8 mouse cellular contexts compared by ENCODE assay signal in genomic region chr13:41605099-41606010, GRCm38 (mm10). TPM values are rescaled to one million over a fixed set of nuclear protein-coding genes. Genes with fewer than 3 reads are reported as not detected.
A peak's percentile ranks its signal among the peaks of the same experiment; 100 is the strongest.
DNase-seq lines count a peak whose midpoint lies in the region; ATAC-seq and TF ChIP-seq lines count a peak whose summit lies in the region.

Gene Tmem170b, plus strand, starts transcription at chr13:41605907.

- ATAC-seq in frontal cortex, adult (ENCODE audit: low TSS enrichment) = peak; percentile 95
- ATAC-seq in lung, postnatal 0 days = peak; percentile 99

- peak within 1 kb of the TSS; percentile 79 for H3K4me2 ChIP-seq in lung, postnatal 0 days (replicated peaks; ENCODE audit: low read depth, low read length)

- peaks cover 18% of the 10 kb centered on the region for H3K4me1 ChIP-seq in hindbrain, embryonic 10.5 days (replicated peaks)
- no peaks in the 10 kb centered on the region for H3K4me1 ChIP-seq in lung, postnatal 0 days (ENCODE audit: insufficient read depth, low read depth, low read length)

- DNase-seq in MN1 (ENCODE audit: low spot score) = peak; percentile 96
- peak; percentile 99 for DNase-seq in cerebellum, adult 9-10 months
- DNase-seq in hindbrain, embryonic 10.5 days (ENCODE audit: low spot score) = peak; percentile 99
- DNase-seq in layer of hippocampus, adult 9-11 months = peak; percentile 98
- peak; percentile 98 for DNase-seq in lung, postnatal 0 days (ENCODE audit: low spot score)
- DNase-seq in ovary, postnatal 14 days (ENCODE audit: low spot score) = peak; percentile 94
- peak; percentile 98 for DNase-seq in thymus, postnatal 14 days

- peak; percentile 17; the same call in 1 of the 2 replicates for TF ChIP-seq CTCF in lung, postnatal 0 days (IDR thresholded peaks at IDR 0.05)

- no peaks in the 10 kb centered on the region for H3K36me3 ChIP-seq in hindbrain, embryonic 10.5 days
- H3K36me3 ChIP-seq in lung, postnatal 0 days (ENCODE audit: insufficient read depth, low read length) = no peaks in the 10 kb centered on the region

- TF ChIP-seq EP300 in lung, postnatal 0 days (IDR thresholded peaks at IDR 0.05) = no peak

- peaks cover 6% of the 10 kb centered on the region; the same call in 1 of the 2 replicates for H3K27me3 ChIP-seq in hindbrain, embryonic 10.5 days (ENCODE audit: insufficient read depth, poor library complexity, severe bottlenecking)
- no peaks in the 10 kb centered on the region for H3K27me3 ChIP-seq in lung, postnatal 0 days (replicated peaks; ENCODE audit: insufficient read depth, low read length)

- H3K4me3 ChIP-seq in hindbrain, embryonic 10.5 days = peak within 1 kb of the TSS; percentile 93
- peak within 1 kb of the TSS; percentile 98 for H3K4me3 ChIP-seq in lung, postnatal 0 days (ENCODE audit: low read depth, low read length)

- peak within 1 kb of the TSS; percentile 97 for H3K27ac ChIP-seq in hindbrain, embryonic 10.5 days
- peak within 1 kb of the TSS; percentile 92 for H3K27ac ChIP-seq in lung, postnatal 0 days (ENCODE audit: low read length)

- peak within 1 kb of the TSS; percentile 88 for H3K9ac ChIP-seq in lung, postnatal 0 days (replicated peaks; ENCODE audit: low read depth)

- under 1% methylated on average over 83 of the region's 87 CpGs for WGBS in hindbrain, embryonic 10.5 days
- WGBS in lung, postnatal 0 days = under 1% methylated on average over 44 of the region's 87 CpGs

- no peaks in the 10 kb centered on the region for H3K9me3 ChIP-seq in hindbrain, embryonic 10.5 days
- no peaks in the 10 kb centered on the region for H3K9me3 ChIP-seq in lung, postnatal 0 days (ENCODE audit: low read length)

RNA-seq across cellular contexts. Expression of gene Tmem170b, which starts in this region (rescaled TPM):
- polyA plus RNA-seq in hindbrain, embryonic 10.5 days (2016; fragmentation: Nextera tagmentation; extraction: Ambion mirVana) = 12.0 and 14.5 TPM in 2 replicates
- 11.6 and 12.1 TPM in 2 replicates for polyA plus RNA-seq in lung, postnatal 0 days (2015; fragmentation: Nextera tagmentation; extraction: Ambion mirVana)

Comparison
In these comparisons a context has a peak if more than half of its experiments do, and no peak if none do; other contexts are left out.
1. Peak in every context shown above with its lines: DNase-seq, ATAC-seq, H3K4me3 ChIP-seq and H3K27ac ChIP-seq.